Mouse (Mus musculus) stomach, embryonic 16.5 days (tissue): ENCODE results near the gene Gprc5b. TPM values are rescaled to one million over a fixed set of nuclear protein-coding genes. Genes with fewer than 3 reads are reported as not detected.

Source experiments
- polyA plus RNA-seq: library from polyadenylated mRNA; unstranded; fragments of >200 nt; fragmentation: Nextera tagmentation; extraction: Ambion mirVana; gene quantifications from 2 replicates; pipeline ENCODE4 v1.2.1, GENCODE M21; 2015

Gprc5b gene
- polyA plus RNA-seq, 1 experiment from 2014 or later = 3.6 TPM

Other genes with a start within 250 kb of the Gprc5b start
- 1.4 and 2.0 TPM in 2 replicates for gene Iqck, start 139.5 kb downstream of the Gprc5b start, polyA plus RNA-seq
- 72.9 and 74.9 TPM in 2 replicates for gene Knop1, start 139.0 kb downstream of the Gprc5b start, polyA plus RNA-seq
- gene Gpr139, start 189.4 kb upstream of the Gprc5b start, polyA plus RNA-seq = 0.06 TPM in 1 of 2 replicates, not detected in the other